Mouse (Mus musculus): ENCODE measurements around the gene Gm15085.
"Not testable (repeated sequence)": the region's sequence is repeated elsewhere in the genome, so short reads cannot be mapped to it uniquely, and the experiment has no call there.

Gm15085 gene

DNA sequence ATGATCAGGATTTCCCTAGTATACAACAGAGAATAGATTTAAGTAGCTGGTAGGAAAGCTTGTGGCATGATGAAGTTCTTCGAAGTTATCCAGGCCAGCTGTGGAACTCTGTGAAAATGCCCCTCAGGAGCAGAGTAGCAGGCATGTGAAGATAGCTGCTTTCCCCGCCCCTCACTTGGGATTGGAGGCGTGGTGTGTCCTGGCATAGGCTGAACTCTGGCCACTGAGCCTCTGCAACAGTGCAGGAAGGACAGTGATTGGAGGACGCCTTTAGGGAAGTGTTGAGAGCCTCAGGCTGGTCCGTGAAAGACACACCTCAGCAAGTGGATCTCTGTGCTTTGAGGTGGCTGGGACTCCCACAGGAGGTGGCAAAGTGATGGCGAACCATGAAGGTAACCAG is at the start of gene Gm15085:
Gm15085 (plus strand) TSS at position 301 of the 400 bp plus-strand sequence.
- DNase-seq (ENCODE audit: low spot score) = not testable (repeated sequence)

Data from ovary, adult 18-20 months (tissue).